ENCODE assay signal across 8 mouse cellular contexts in the genomic region with DNA sequence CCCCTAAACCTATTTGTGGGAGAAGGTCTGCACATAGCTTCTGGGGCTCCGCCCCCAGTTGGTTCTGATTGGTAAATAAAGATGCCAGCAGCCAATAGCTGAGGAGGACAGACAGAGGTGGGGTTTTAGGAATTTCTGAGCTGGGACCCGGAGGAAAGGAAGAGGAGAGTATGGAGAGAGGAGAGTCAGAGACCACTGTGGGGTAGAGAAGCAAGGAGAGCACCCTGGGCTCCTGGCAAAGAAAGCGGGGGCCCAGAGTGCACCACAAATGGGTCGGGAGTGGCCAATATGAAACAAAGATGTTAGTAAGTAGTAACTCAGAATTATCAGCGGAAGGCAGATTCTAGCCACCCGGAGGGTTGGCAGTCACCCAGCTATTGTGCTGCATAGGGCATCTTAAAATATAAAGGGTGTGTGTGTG. TPM values are rescaled to one million over a fixed set of nuclear protein-coding genes. Genes with fewer than 3 reads are reported as not detected.
DNase-seq lines count a peak whose midpoint lies in the region; ATAC-seq lines count a peak whose summit lies in the region.

No protein-coding gene starts in this region.

- H3K27me3 ChIP-seq in heart, embryonic 10.5 days (ENCODE audit: insufficient read depth, poor library complexity, severe bottlenecking): no peaks in the 10 kb centered on the region
- no peaks in the 10 kb centered on the region for H3K27me3 ChIP-seq in hindbrain, embryonic 12.5 days
- no peaks in the 10 kb centered on the region for H3K27me3 ChIP-seq in lung, embryonic 15.5 days

- H3K4me2 ChIP-seq in hindbrain, embryonic 12.5 days (replicated peaks): peak overlapping the region; percentile 48
- peak overlapping the region; percentile 57 for H3K4me2 ChIP-seq in lung, embryonic 15.5 days

- H3K9me3 ChIP-seq in heart, embryonic 10.5 days: no peaks in the 10 kb centered on the region
- H3K9me3 ChIP-seq in hindbrain, embryonic 12.5 days (replicated peaks): no peaks in the 10 kb centered on the region
- H3K9me3 ChIP-seq in lung, embryonic 15.5 days: no peaks in the 10 kb centered on the region

- no peak for DNase-seq in heart, embryonic 10.5 days (ENCODE audit: low spot score)
- DNase-seq in heart, adult 9 months (ENCODE audit: low spot score in 2 of 2): no peak
- peak; percentile 15 for DNase-seq in CD4-positive helper T cell, adult 2 months (ENCODE audit: low read depth, low spot score)
- DNase-seq in cerebellum, postnatal 14 days: peak; percentile 58 to 73
- peak; percentile 23 for DNase-seq in testis, postnatal 14 days (ENCODE audit: low spot score)
- no peak for DNase-seq in urinary bladder, postnatal 14 days (ENCODE audit: low spot score)

- peaks cover 12% of the 10 kb centered on the region for H3K4me1 ChIP-seq in heart, embryonic 10.5 days
- peaks cover 14% of the 10 kb centered on the region for H3K4me1 ChIP-seq in hindbrain, embryonic 12.5 days
- peaks cover 15% of the 10 kb centered on the region for H3K4me1 ChIP-seq in lung, embryonic 15.5 days

- peak overlapping the region; percentile 36; the same call in 1 of the 2 replicates for H3K27ac ChIP-seq in heart, embryonic 10.5 days
- no peak overlapping the region for H3K27ac ChIP-seq in hindbrain, embryonic 12.5 days
- peak overlapping the region; percentile 36; the same call in 1 of the 2 replicates for H3K27ac ChIP-seq in lung, embryonic 15.5 days

- H3K9ac ChIP-seq in hindbrain, embryonic 12.5 days: 0 out of 2 replicates have a peak overlapping the region, but pooled peaks have one; percentile 35
- peak overlapping the region; percentile 27; the same call in 1 of the 2 replicates for H3K9ac ChIP-seq in lung, embryonic 15.5 days

- H3K36me3 ChIP-seq in heart, embryonic 10.5 days: no peaks in the 10 kb centered on the region
- H3K36me3 ChIP-seq in hindbrain, embryonic 12.5 days: no peaks in the 10 kb centered on the region
- no peaks in the 10 kb centered on the region for H3K36me3 ChIP-seq in lung, embryonic 15.5 days

- H3K4me3 ChIP-seq in heart, embryonic 10.5 days: peak overlapping the region; percentile 54
- peak overlapping the region; percentile 31 for H3K4me3 ChIP-seq in hindbrain, embryonic 12.5 days
- peak overlapping the region; percentile 43 for H3K4me3 ChIP-seq in lung, embryonic 15.5 days

- ATAC-seq in hindbrain, embryonic 12.5 days (ENCODE audit: low FRiP score): peak; percentile 56
- ATAC-seq in lung, embryonic 15.5 days (ENCODE audit: borderline replicate concordance, extremely low read depth, low FRiP score, low TSS enrichment): peak; percentile 47; the same call in 1 of the 2 replicates

- 22% methylated on average over 6 of the region's 6 CpGs for WGBS in heart, embryonic 10.5 days
- 32% methylated on average over 6 of the region's 6 CpGs for WGBS in hindbrain, embryonic 12.5 days
- WGBS in lung, embryonic 15.5 days: 27% methylated on average over 6 of the region's 6 CpGs

RNA-seq across cellular contexts. Expression of a gene that starts 3.4 kb away (rescaled TPM):
- 76.7 and 84.9 TPM in 2 replicates for polyA plus RNA-seq in heart, embryonic 10.5 days (2016; fragmentation: Nextera tagmentation; extraction: Ambion mirVana)
- polyA plus RNA-seq in hindbrain, embryonic 12.5 days (2016; fragmentation: Nextera tagmentation; extraction: Ambion mirVana): 102 and 111 TPM in 2 replicates
- polyA plus RNA-seq in lung, embryonic 15.5 days (2015; fragmentation: Nextera tagmentation; extraction: Ambion mirVana): 82.6 and 89.4 TPM in 2 replicates

RNA-seq across cellular contexts. Expression of a gene that starts 6.1 kb away (rescaled TPM):
- polyA plus RNA-seq in heart, embryonic 10.5 days (2016; fragmentation: Nextera tagmentation; extraction: Ambion mirVana): 0.06 and 0.10 TPM in 2 replicates
- polyA plus RNA-seq in hindbrain, embryonic 12.5 days (2016; fragmentation: Nextera tagmentation; extraction: Ambion mirVana): 0.10 and 0.21 TPM in 2 replicates
- 0.08 and 0.14 TPM in 2 replicates for polyA plus RNA-seq in lung, embryonic 15.5 days (2015; fragmentation: Nextera tagmentation; extraction: Ambion mirVana)

RNA-seq across cellular contexts. Expression of a gene that starts 24.0 kb away (rescaled TPM):
- polyA plus RNA-seq in heart, embryonic 10.5 days (2016; fragmentation: Nextera tagmentation; extraction: Ambion mirVana): 34.5 and 42.4 TPM in 2 replicates
- 65.6 and 67.2 TPM in 2 replicates for polyA plus RNA-seq in hindbrain, embryonic 12.5 days (2016; fragmentation: Nextera tagmentation; extraction: Ambion mirVana)
- polyA plus RNA-seq in lung, embryonic 15.5 days (2015; fragmentation: Nextera tagmentation; extraction: Ambion mirVana): 46.4 and 47.3 TPM in 2 replicates

RNA-seq across cellular contexts. Expression of a gene that starts 24.1 kb away (rescaled TPM):
- polyA plus RNA-seq in heart, embryonic 10.5 days (2016; fragmentation: Nextera tagmentation; extraction: Ambion mirVana): 62.8 and 71.3 TPM in 2 replicates
- 58.2 and 58.9 TPM in 2 replicates for polyA plus RNA-seq in hindbrain, embryonic 12.5 days (2016; fragmentation: Nextera tagmentation; extraction: Ambion mirVana)
- polyA plus RNA-seq in lung, embryonic 15.5 days (2015; fragmentation: Nextera tagmentation; extraction: Ambion mirVana): 56.9 and 60.0 TPM in 2 replicates

RNA-seq across cellular contexts. Expression of a gene that starts 30.5 kb away (rescaled TPM):
- polyA plus RNA-seq in heart, embryonic 10.5 days (2016; fragmentation: Nextera tagmentation; extraction: Ambion mirVana): 7.3 and 9.7 TPM in 2 replicates
- polyA plus RNA-seq in hindbrain, embryonic 12.5 days (2016; fragmentation: Nextera tagmentation; extraction: Ambion mirVana): 7.7 and 11.1 TPM in 2 replicates
- polyA plus RNA-seq in lung, embryonic 15.5 days (2015; fragmentation: Nextera tagmentation; extraction: Ambion mirVana): 13.2 and 14.9 TPM in 2 replicates

Comparison
In these comparisons a context has a peak if more than half of its experiments do, and no peak if none do; other contexts are left out.
1. DNase-seq: peak in CD4-positive helper T cell, adult 2 months (single experiment), cerebellum, postnatal 14 days (2 of 2) and testis, postnatal 14 days (single experiment); none in heart, embryonic 10.5 days (single experiment), heart, adult 9 months (0 of 2) and urinary bladder, postnatal 14 days (single experiment).
2. Peak in every context shown above with its lines, with median percentiles within 50 percentile points of each other: H3K4me3 ChIP-seq.